Mouse (Mus musculus) cerebellum, adult 2 months (tissue): ENCODE data around the gene Ccnyl1.

ENCODE experiments used
- CTCF ChIP-seq: fragments of 200-500 bp; IDR thresholded peaks from 2 replicates; pipeline ENCODE4 v1.5.1; 2011; ENCODE audit warnings: low read depth, mild to moderate bottlenecking, control low read depth, low read length, moderate library complexity, borderline replicate concordance; ENCODE audit not compliant: insufficient read depth
- POLR2A ChIP-seq: fragments of 200-500 bp; IDR thresholded peaks from 2 replicates; pipeline ENCODE4 v1.6.1; 2011; ENCODE audit warnings: low read length, control low read depth, borderline replicate concordance; ENCODE audit not compliant: insufficient read depth

- TF ChIP-seq CTCF (no peak), POLR2A (no peak)
Measured at GRCm38 (mm10) chr1:64712006-64712760, 21.9 kb downstream of the Ccnyl1 start.
